Mouse (Mus musculus) thymus, adult 2 months (tissue): ENCODE data around the gene Actg1.

Experiments used
- CTCF ChIP-seq: fragments of 200-500 bp; IDR thresholded peaks from 2 replicates; pipeline ENCODE4 v1.5.1; 2012; ENCODE audit warnings: mild to moderate bottlenecking, control low read depth, low read length, moderate library complexity, borderline replicate concordance; ENCODE audit not compliant: control insufficient read depth, poor library complexity, insufficient read depth; ENCODE audit errors: extremely low read depth
- POLR2A ChIP-seq: fragments of 200-500 bp; IDR thresholded peaks from 2 replicates; pipeline ENCODE4 v1.6.1; 2012; ENCODE audit warnings: mild to moderate bottlenecking, low read length, control low read depth, moderate library complexity; ENCODE audit not compliant: control insufficient read depth, poor library complexity, insufficient read depth; ENCODE audit errors: extremely low read depth

- peak; percentile 84 for TF ChIP-seq POLR2A
- peak; percentile 76 for TF ChIP-seq CTCF
Measured at GRCm38 (mm10) chr11:120304886-120305534, 43.3 kb downstream of the Actg1 start.
